Mouse (Mus musculus) gastrocnemius, postnatal 14 days (tissue): ENCODE results near the gene Tpm4. TPM values are rescaled to one million over a fixed set of nuclear protein-coding genes. Genes with fewer than 3 reads are reported as not detected.
A peak's percentile ranks its signal among the peaks of the same experiment; 100 is the strongest.

Experiments
- DNase-seq: peaks from one replicate; pipeline ENCODE4 v3.0.0; 2021; ENCODE audit warnings: mixed read lengths
- intact Hi-C: fragments of 180-260 bp; cut with DNase I; formaldehyde crosslinking; loops from one replicate; pipeline ENCODE4 v1.15.1; 2025; ENCODE audit warnings: low total_unique reads
- total RNA-seq, 2 experiments: library from RNA; stranded (reverse); gene quantifications; 2 replicates each; pipeline ENCODE4 v1.2.3; 2021

The Tpm4 gene
- total RNA-seq, 2 experiments from 2014 or later, result 76.3 to 97.2 TPM

- intact Hi-C loops, result loop anchor here (5.0 kb wide), 1 partner anchor 190 kb away; no protein-coding TSS in a partner anchor
Observed at GRCm38 (mm10) chr8:72177346-72177925, 42.7 kb downstream of the Tpm4 start.

DNA sequence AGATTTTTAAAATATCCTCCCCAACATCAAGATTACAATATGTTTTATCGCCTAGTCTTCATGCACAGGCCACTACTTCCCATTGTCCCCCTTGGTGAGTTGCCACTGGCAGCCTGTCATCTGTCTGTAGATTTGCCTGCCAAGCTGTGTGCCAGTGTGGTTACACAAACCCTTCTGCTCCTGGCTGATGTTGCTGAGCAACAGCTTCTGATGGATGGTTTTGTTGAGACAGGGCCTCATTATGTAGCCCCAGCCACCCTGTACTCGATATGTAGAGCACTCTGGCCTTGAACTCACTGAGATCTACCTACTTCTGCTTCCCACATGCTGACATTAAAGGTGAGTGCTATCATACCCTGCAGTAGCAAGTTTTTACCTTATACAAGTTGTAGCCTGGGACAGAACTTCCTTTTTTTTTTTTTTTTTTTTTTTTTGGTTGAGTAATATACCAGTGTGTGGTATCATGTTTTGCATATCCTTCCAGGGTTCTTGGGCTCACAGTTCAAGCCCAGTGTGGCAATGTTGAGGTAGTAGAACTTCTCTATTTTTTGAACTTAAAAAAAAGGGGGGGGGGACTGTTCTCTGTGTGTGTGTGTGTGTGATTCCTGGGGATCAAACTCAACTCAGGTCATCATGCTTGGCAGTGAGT is 48.9 kb downstream of the Tpm4 start:
- intact Hi-C loops, result no loop called here
- DNase-seq, result no peak

More at GRCm38 (mm10) chr8:72177346-72177925, 42.7 kb downstream of the Tpm4 start:
- DNase-seq, result peak; percentile 66

GRCm38 (mm10) chr8:72187793-72188331 is 53.1 kb downstream of the Tpm4 start:
- DNase-seq, result peak; percentile 13
- intact Hi-C loops, result no loop called here

DNA sequence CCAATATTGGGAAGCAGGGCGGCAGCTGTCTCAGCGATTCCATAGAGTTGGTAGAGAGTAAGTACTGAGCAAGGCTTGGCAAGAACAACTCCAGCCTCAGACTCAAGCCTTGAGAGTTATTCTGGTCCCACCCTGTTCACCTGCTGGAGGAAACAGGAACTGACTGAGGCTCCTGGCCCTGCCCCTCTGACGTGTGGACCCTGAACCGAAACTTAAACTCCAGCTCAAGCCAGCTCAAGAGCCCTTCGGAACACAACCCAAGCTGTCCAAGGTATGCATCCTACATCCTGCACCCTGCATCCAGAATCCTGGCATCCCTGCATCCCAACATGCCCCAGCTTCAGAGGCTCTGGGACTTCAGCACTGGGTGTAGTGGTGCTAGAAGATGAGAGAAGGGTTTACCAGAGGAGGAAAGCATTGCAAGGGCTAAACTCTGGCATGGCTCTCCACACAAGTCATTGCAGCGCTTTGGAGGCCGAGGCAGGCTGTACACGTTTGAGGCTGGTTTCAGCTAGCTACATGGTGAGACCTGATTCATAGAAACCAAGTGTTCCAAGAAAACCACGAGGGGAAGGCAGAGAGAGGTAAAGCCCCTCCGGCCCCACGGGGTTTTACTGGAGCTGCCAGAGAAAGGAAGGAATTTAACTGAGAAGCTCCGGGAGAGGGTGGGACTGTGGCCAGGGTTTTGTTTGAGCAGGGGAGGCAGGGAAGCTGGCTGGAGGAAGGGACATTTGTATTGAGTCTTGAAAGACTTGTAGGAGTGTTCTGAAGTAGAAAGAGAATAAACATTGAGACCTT is 54.8 kb downstream of the Tpm4 start, which contains the start of gene Hsh2d:
Hsh2d (plus strand) TSS at position 222 of the 798 bp plus-strand sequence.
- no peak for DNase-seq
- intact Hi-C loops, result no loop called here

GRCm38 (mm10) chr8:72190215-72190539 is 55.4 kb downstream of the Tpm4 start:
- DNase-seq, result no peak
- intact Hi-C loops, result no loop called here

- intact Hi-C loops, result no loop called here
- no peak for DNase-seq
Observed at GRCm38 (mm10) chr8:72192065-72192464, 57.3 kb downstream of the Tpm4 start.

DNA sequence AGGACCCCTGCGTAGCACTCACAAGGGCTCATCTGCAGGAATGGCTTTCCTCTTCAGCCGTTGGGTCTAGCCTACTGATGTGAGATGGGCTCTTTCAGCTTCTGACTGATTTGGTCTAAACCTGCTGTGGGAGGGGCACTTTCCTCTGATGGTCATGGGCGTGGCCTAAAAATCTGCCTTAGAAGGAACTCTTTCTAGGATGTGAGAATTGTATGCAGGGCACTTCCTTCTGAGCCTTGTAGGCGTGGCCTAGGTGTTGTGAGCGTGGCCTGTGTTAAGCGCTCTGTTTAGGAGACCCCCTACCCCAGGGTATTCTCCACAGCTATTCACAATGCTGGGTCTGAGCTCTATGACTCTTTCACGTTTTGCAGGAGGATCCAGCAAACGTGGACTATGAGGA is 63.2 kb downstream of the Tpm4 start:
- no peak for DNase-seq
- intact Hi-C loops, result no loop called here

Other genes starting within 250 kb of the Tpm4 start
- 1 to 10 TPM; 1.5 to 2.5 TPM for gene Zfp882, start 226.4 kb upstream of the Tpm4 start, total RNA-seq
- 10 to 100 TPM; 17.9 to 18.4 TPM for gene Zfp617, start 226.3 kb upstream of the Tpm4 start, total RNA-seq
- gene Zfp961, start 183.9 kb upstream of the Tpm4 start, total RNA-seq, result 1 to 10 TPM; 2.9 to 3.3 TPM
- gene Cyp4f18, start 125.3 kb upstream of the Tpm4 start, total RNA-seq, result under 1 TPM in 1 of 2 experiments, not detected in 1; 0.31 TPM
- not detected for gene Olfr372, start 93.8 kb upstream of the Tpm4 start, total RNA-seq
- gene Olfr373, start 51.8 kb upstream of the Tpm4 start, total RNA-seq, result not detected
- gene Olfr374, start 27.9 kb upstream of the Tpm4 start, total RNA-seq, result not detected
- 10 to 100 TPM; 17.4 to 18.7 TPM for gene Rab8a, start 26.2 kb downstream of the Tpm4 start, total RNA-seq
- not detected for gene Hsh2d, start 54.7 kb downstream of the Tpm4 start, total RNA-seq
- not detected for gene Cib3, start 77.9 kb downstream of the Tpm4 start, total RNA-seq
- gene Gm11034, start 78.7 kb downstream of the Tpm4 start, total RNA-seq, result not detected
- 10 to 100 TPM; 10.9 to 13.4 TPM for gene Fam32a, start 84.8 kb downstream of the Tpm4 start, total RNA-seq
- 10 to 100 TPM; 24.7 to 27.2 TPM for gene Ap1m1, start 105.0 kb downstream of the Tpm4 start, total RNA-seq
- gene Gm10282, start 170.3 kb downstream of the Tpm4 start, total RNA-seq, result 1 to 10 TPM; 5.1 to 7.5 TPM
- 10 to 100 TPM; 19.1 to 24.1 TPM for gene Klf2, start 184.1 kb downstream of the Tpm4 start, total RNA-seq